9 mouse cellular contexts compared by ENCODE assay signal in the genomic region with DNA sequence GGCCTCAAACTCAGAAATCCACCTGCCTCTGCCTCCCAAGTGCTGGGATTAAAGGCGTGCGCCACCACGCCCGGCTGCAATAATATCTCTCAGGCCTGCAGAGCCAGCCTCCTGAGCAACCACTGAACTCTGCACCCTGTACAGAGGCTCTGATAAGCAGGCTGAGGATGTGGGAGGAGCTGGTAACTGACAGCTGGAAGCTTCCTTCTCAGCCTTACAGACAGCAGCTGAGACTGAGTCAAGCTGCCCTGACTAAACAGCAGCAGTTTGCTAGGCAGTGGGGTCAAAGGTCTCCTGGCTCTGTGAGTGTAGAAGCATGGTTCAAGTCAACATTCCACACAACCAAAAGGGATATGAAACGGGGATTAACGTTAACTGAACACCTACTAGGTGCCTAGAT. TPM values are rescaled to one million over a fixed set of nuclear protein-coding genes. Genes with fewer than 3 reads are reported as not detected.
A peak's percentile ranks its signal among the peaks of the same experiment; 100 is the strongest.
DNase-seq lines count a peak whose midpoint lies in the region; ATAC-seq lines count a peak whose summit lies in the region.
"Had no signal": no experiment of that assay in that cellular context is flagged by ENCODE, and none has a peak within 500 bp of the region (broad histone marks: within the 10 kb centered on the region; RNA-seq: fewer than 3 reads in every experiment).

No protein-coding gene starts in this region.

- no peaks in the 10 kb centered on the region for H3K27me3 ChIP-seq in hindbrain, embryonic 10.5 days (ENCODE audit: insufficient read depth, poor library complexity, severe bottlenecking)
- H3K27me3 ChIP-seq in hindbrain, embryonic 12.5 days, result no peaks in the 10 kb centered on the region
- H3K27me3 ChIP-seq in hindbrain, embryonic 14.5 days (ENCODE audit: control insufficient read depth, insufficient read depth, low read length), result no peaks in the 10 kb centered on the region
- H3K27me3 ChIP-seq: midbrain, embryonic 12.5 days had no signal

- H3K36me3 ChIP-seq in hindbrain, embryonic 10.5 days, result no peaks in the 10 kb centered on the region
- no peaks in the 10 kb centered on the region for H3K36me3 ChIP-seq in hindbrain, embryonic 12.5 days
- H3K36me3 ChIP-seq in hindbrain, embryonic 14.5 days (replicated peaks; ENCODE audit: control insufficient read depth, insufficient read depth), result no peaks in the 10 kb centered on the region
- H3K36me3 ChIP-seq: midbrain, embryonic 12.5 days had no signal

- no peak overlapping the region for H3K27ac ChIP-seq in hindbrain, embryonic 10.5 days
- H3K27ac ChIP-seq in hindbrain, embryonic 12.5 days, result no peak overlapping the region
- H3K27ac ChIP-seq in hindbrain, embryonic 14.5 days, result no peak overlapping the region
- H3K27ac ChIP-seq: midbrain, embryonic 12.5 days had no signal

- no peak overlapping the region for H3K4me2 ChIP-seq in hindbrain, embryonic 12.5 days (replicated peaks)
- no peak overlapping the region for H3K4me2 ChIP-seq in hindbrain, embryonic 14.5 days (replicated peaks)
- H3K4me2 ChIP-seq: midbrain, embryonic 12.5 days had no signal

- H3K9ac ChIP-seq in hindbrain, embryonic 12.5 days, result no peak overlapping the region
- no peak overlapping the region for H3K9ac ChIP-seq in hindbrain, embryonic 14.5 days
- H3K9ac ChIP-seq: midbrain, embryonic 12.5 days had no signal

- 67% methylated on average over 6 of the region's 6 CpGs for WGBS in hindbrain, embryonic 10.5 days
- WGBS in hindbrain, embryonic 12.5 days, result 71% methylated on average over 6 of the region's 6 CpGs
- WGBS in hindbrain, embryonic 14.5 days, result 80% methylated on average over 6 of the region's 6 CpGs

- peaks cover 50% of the 10 kb centered on the region for H3K4me1 ChIP-seq in hindbrain, embryonic 10.5 days (replicated peaks)
- peaks cover 13% of the 10 kb centered on the region for H3K4me1 ChIP-seq in hindbrain, embryonic 12.5 days
- peaks cover 14% of the 10 kb centered on the region; the same call in 1 of the 2 replicates for H3K4me1 ChIP-seq in hindbrain, embryonic 14.5 days (replicated peaks; ENCODE audit: control insufficient read depth, insufficient read depth, low read length)

- no peaks in the 10 kb centered on the region for H3K9me3 ChIP-seq in hindbrain, embryonic 10.5 days
- no peaks in the 10 kb centered on the region for H3K9me3 ChIP-seq in hindbrain, embryonic 12.5 days (replicated peaks)
- H3K9me3 ChIP-seq in hindbrain, embryonic 14.5 days (ENCODE audit: control insufficient read depth, low read length), result no peaks in the 10 kb centered on the region
- H3K9me3 ChIP-seq: midbrain, embryonic 12.5 days had no signal

- ATAC-seq in hindbrain, embryonic 12.5 days (ENCODE audit: low FRiP score), result no peak
- no peak for ATAC-seq in hindbrain, embryonic 14.5 days (ENCODE audit: low FRiP score)

- peak; percentile 42 for DNase-seq in hindbrain, embryonic 10.5 days (ENCODE audit: low spot score)
- peak; percentile 48 for DNase-seq in heart, adult 8-10 months (ENCODE audit: low spot score)
- peak; percentile 88 for DNase-seq in kidney, postnatal 10 days
- peak; percentile 55 for DNase-seq in mesoderm, embryonic 11.5 days (ENCODE audit: low read depth, low spot score)
- DNase-seq in frontal cortex, postnatal 25 days (ENCODE audit: low spot score in 2 of 2), result no peak
- no peak for DNase-seq in hindbrain, embryonic 14.5 days (ENCODE audit: low spot score)
- no peak for DNase-seq in right cerebral cortex, adult 2 months (ENCODE audit: low spot score in 2 of 2)

- no peak overlapping the region for H3K4me3 ChIP-seq in hindbrain, embryonic 10.5 days
- H3K4me3 ChIP-seq in hindbrain, embryonic 12.5 days, result no peak overlapping the region
- no peak overlapping the region for H3K4me3 ChIP-seq in hindbrain, embryonic 14.5 days (replicated peaks; ENCODE audit: low read length)
- H3K4me3 ChIP-seq: midbrain, embryonic 12.5 days had no signal

RNA-seq across cellular contexts. Expression of a gene that starts 8.0 kb away (rescaled TPM):
- polyA plus RNA-seq in hindbrain, embryonic 10.5 days (2016; fragmentation: Nextera tagmentation; extraction: Ambion mirVana), result 2,204 and 3,422 TPM in 2 replicates
- polyA plus RNA-seq in hindbrain, embryonic 12.5 days (2016; fragmentation: Nextera tagmentation; extraction: Ambion mirVana), result 855 and 900 TPM in 2 replicates
- 100 to 1,000 TPM; 719 to 878 (median 816) TPM for total RNA-seq in heart, adult 8-10 months (2022)
- 545 and 632 TPM in 2 replicates for polyA plus RNA-seq in hindbrain, embryonic 14.5 days (2014; fragmentation: Nextera tagmentation; extraction: Ambion mirVana)

RNA-seq across cellular contexts. Expression of a gene that starts 27.7 kb away (rescaled TPM):
- not detected in 2 replicates for polyA plus RNA-seq in hindbrain, embryonic 10.5 days (2016; fragmentation: Nextera tagmentation; extraction: Ambion mirVana)
- polyA plus RNA-seq in hindbrain, embryonic 12.5 days (2016; fragmentation: Nextera tagmentation; extraction: Ambion mirVana), result 0.36 TPM in 1 of 2 replicates, not detected in the other
- not detected for total RNA-seq in heart, adult 8-10 months (2022)
- 0.19 and 0.29 TPM in 2 replicates for polyA plus RNA-seq in hindbrain, embryonic 14.5 days (2014; fragmentation: Nextera tagmentation; extraction: Ambion mirVana)

RNA-seq across cellular contexts. Expression of a gene that starts 37.4 kb away (rescaled TPM):
- polyA plus RNA-seq in hindbrain, embryonic 10.5 days (2016; fragmentation: Nextera tagmentation; extraction: Ambion mirVana), result 42.0 and 53.0 TPM in 2 replicates
- 47.8 and 50.5 TPM in 2 replicates for polyA plus RNA-seq in hindbrain, embryonic 12.5 days (2016; fragmentation: Nextera tagmentation; extraction: Ambion mirVana)
- 10 to 100 TPM; 13.7 to 18.5 (median 15.9) TPM for total RNA-seq in heart, adult 8-10 months (2022)
- 36.1 and 43.8 TPM in 2 replicates for polyA plus RNA-seq in hindbrain, embryonic 14.5 days (2014; fragmentation: Nextera tagmentation; extraction: Ambion mirVana)

RNA-seq across cellular contexts. Expression of a gene that starts 37.4 kb away (rescaled TPM):
- polyA plus RNA-seq in hindbrain, embryonic 10.5 days (2016; fragmentation: Nextera tagmentation; extraction: Ambion mirVana), result 20.0 and 21.1 TPM in 2 replicates
- 23.7 and 28.9 TPM in 2 replicates for polyA plus RNA-seq in hindbrain, embryonic 12.5 days (2016; fragmentation: Nextera tagmentation; extraction: Ambion mirVana)
- total RNA-seq in heart, adult 8-10 months (2022), result 10 to 100 TPM in 1 of 4 experiments, 1 to 10 TPM in 3; 8.0 to 10.3 (median 9.4) TPM
- polyA plus RNA-seq in hindbrain, embryonic 14.5 days (2014; fragmentation: Nextera tagmentation; extraction: Ambion mirVana), result 12.7 and 13.0 TPM in 2 replicates

Comparison
In these comparisons a context has a peak if more than half of its experiments do, and no peak if none do; other contexts are left out.
1. DNase-seq: peak in hindbrain, embryonic 10.5 days (single experiment), heart, adult 8-10 months (single experiment), kidney, postnatal 10 days (single experiment) and mesoderm, embryonic 11.5 days (single experiment); none in frontal cortex, postnatal 25 days (0 of 2), hindbrain, embryonic 14.5 days (single experiment) and right cerebral cortex, adult 2 months (0 of 2).